Mouse (Mus musculus) cerebellum, adult 8-10 months (tissue): ENCODE data around the gene Gm44973.
"Not testable (repeated sequence)": the region's sequence is repeated elsewhere in the genome, so short reads cannot be mapped to it uniquely, and the experiment has no call there.

Experiments
- DNase-seq: peaks from one replicate; pipeline ENCODE4 v3.0.0; 2022

The Gm44973 gene

GRCm38 (mm10) chr7:5017352-5017751 lies 2.1 kb downstream of the Gm44973 start:
- no peak for DNase-seq

- DNase-seq = no peak
These were observed 2.6 kb downstream of the Gm44973 start for GRCm38 (mm10) chr7:5017931-5018330.

GRCm38 (mm10) chr7:5019576-5019975 lies 4.3 kb downstream of the Gm44973 start:
- DNase-seq = not testable (repeated sequence)

GRCm38 (mm10) chr7:5020000-5020681 lies 4.8 kb downstream of the Gm44973 start, which contains the start of the genes Zfp865 and Ccdc106:
Zfp865 (plus strand) TSS chr7:5020376.
Ccdc106 (plus strand) TSS chr7:5020553.
- DNase-seq = peak; percentile 97

GRCm38 (mm10) chr7:5020685-5021084 lies 5.4 kb downstream of the Gm44973 start:
- DNase-seq = peak; percentile 58

- DNase-seq = no peak
These were observed 5.9 kb downstream of the Gm44973 start for GRCm38 (mm10) chr7:5021197-5021596.

- DNase-seq = no peak
These were observed 14.2 kb downstream of the Gm44973 start for GRCm38 (mm10) chr7:5029543-5029942.

- DNase-seq = no peak
These were observed 14.7 kb downstream of the Gm44973 start for GRCm38 (mm10) chr7:5029946-5030345.

GRCm38 (mm10) chr7:5030554-5031275 lies 15.4 kb downstream of the Gm44973 start:
- DNase-seq = no peak

GRCm38 (mm10) chr7:5031496-5031895 lies 16.2 kb downstream of the Gm44973 start:
- DNase-seq = no peak

- DNase-seq = no peak
These were observed 18.5 kb downstream of the Gm44973 start, which contains the start of gene 4632433K11Rik for GRCm38 (mm10) chr7:5033818-5034217. 4632433K11Rik (plus strand) TSS chr7:5034118.

GRCm38 (mm10) chr7:5035628-5036027 lies 20.3 kb downstream of the Gm44973 start:
- no peak for DNase-seq

GRCm38 (mm10) chr7:5036136-5036535 lies 20.8 kb downstream of the Gm44973 start:
- no peak for DNase-seq

- no peak for DNase-seq
These were observed 21.7 kb downstream of the Gm44973 start for GRCm38 (mm10) chr7:5037026-5037425.

- DNase-seq = no peak
These were observed 22.2 kb downstream of the Gm44973 start for GRCm38 (mm10) chr7:5037467-5037866.

GRCm38 (mm10) chr7:5038109-5038732 lies 22.9 kb downstream of the Gm44973 start, which contains the start of gene Zfp784:
Zfp784 (minus strand) TSS chr7:5038446.
- peak; percentile 95 for DNase-seq

- DNase-seq = no peak
These were observed 23.6 kb downstream of the Gm44973 start for GRCm38 (mm10) chr7:5038940-5039339.

- no peak for DNase-seq
These were observed 29.7 kb downstream of the Gm44973 start for GRCm38 (mm10) chr7:5044981-5045380.

GRCm38 (mm10) chr7:5046112-5046511 lies 30.8 kb downstream of the Gm44973 start:
- no peak for DNase-seq

- no peak for DNase-seq
These were observed 32.0 kb downstream of the Gm44973 start for GRCm38 (mm10) chr7:5047313-5047712.

GRCm38 (mm10) chr7:5051193-5052192 lies 36.2 kb downstream of the Gm44973 start, which contains the start of gene Zfp580:
Zfp580 (plus strand) TSS chr7:5051538.
- peak; percentile 81 for DNase-seq

GRCm38 (mm10) chr7:5052438-5052837 lies 37.1 kb downstream of the Gm44973 start:
- no peak for DNase-seq
